Mouse (Mus musculus) erythroblast, embryonic 14.5 days (primary cell): ENCODE measurements at regions not wholly inside any gene's neighbourhood (a gene's known extent, or its start where the extent isn't known, plus 50 kb on each side); places are given as distances from the start of the nearest gene placed in this dataset.

Source experiments
- H3K27me3 ChIP-seq: 2 replicates; pipeline ENCODE4 v1.6.1; 2012; ENCODE audit warnings: inconsistent platforms; ENCODE audit not compliant: control insufficient read depth
- H3K36me3 ChIP-seq: 2 replicates; pipeline ENCODE4 v1.6.1; 2012; ENCODE audit warnings: mild to moderate bottlenecking, inconsistent platforms; ENCODE audit not compliant: control insufficient read depth
- H3K4me1 ChIP-seq: 2 replicates; pipeline ENCODE4 v1.6.1; 2012; ENCODE audit warnings: inconsistent platforms; ENCODE audit not compliant: control insufficient read depth
- H3K4me3 ChIP-seq: replicated peaks from 2 replicates; pipeline ENCODE3; 2012; ENCODE audit warnings: moderate library complexity, mild to moderate bottlenecking, inconsistent platforms
- H3K9me3 ChIP-seq: 2 replicates; pipeline ENCODE4 v1.6.1; 2012; ENCODE audit warnings: low read length, inconsistent platforms, mixed read lengths; ENCODE audit not compliant: control insufficient read depth
- GATA1 ChIP-seq: IDR thresholded peaks from 2 replicates; pipeline ENCODE4 v1.6.1; 2012; ENCODE audit warnings: low read length, inconsistent platforms, mixed read lengths
- TAL1 ChIP-seq: IDR thresholded peaks from 3 replicates; pipeline ENCODE4 v1.6.1; 2012; ENCODE audit warnings: low read length, inconsistent platforms, mixed read lengths

- TF ChIP-seq GATA1 (no peak), TAL1 (no peak)
- peaks cover 73% of the 10 kb centered on the region for H3K27me3 ChIP-seq
- no peak overlapping the region for H3K4me3 ChIP-seq
- no peaks in the 10 kb centered on the region for H3K4me1 ChIP-seq
- no peaks in the 10 kb centered on the region for H3K36me3 ChIP-seq
- H3K9me3 ChIP-seq, result no peaks in the 10 kb centered on the region
Measured at GRCm38 (mm10) chr9:122572060-122572835, 174.9 kb upstream of the Topaz1 start.

GRCm38 (mm10) chr9:122572836-122573267 lies 174.3 kb upstream of the Topaz1 start:
- TF ChIP-seq TAL1 (no peak), GATA1 (no peak)
- no peak overlapping the region for H3K4me3 ChIP-seq
- H3K27me3 ChIP-seq, result peaks cover 67% of the 10 kb centered on the region
- H3K9me3 ChIP-seq, result no peaks in the 10 kb centered on the region
- H3K36me3 ChIP-seq, result no peaks in the 10 kb centered on the region
- no peaks in the 10 kb centered on the region for H3K4me1 ChIP-seq

GRCm38 (mm10) chr9:122585228-122585627 lies 161.9 kb upstream of the Topaz1 start:
- no peak for TF ChIP-seq TAL1
- no peak for TF ChIP-seq GATA1
- H3K9me3 ChIP-seq, result no peaks in the 10 kb centered on the region
- no peak overlapping the region for H3K4me3 ChIP-seq
- H3K4me1 ChIP-seq, result no peaks in the 10 kb centered on the region
- H3K36me3 ChIP-seq, result no peaks in the 10 kb centered on the region
- no peaks in the 10 kb centered on the region for H3K27me3 ChIP-seq

GRCm38 (mm10) chr9:122586421-122586820 lies 160.7 kb upstream of the Topaz1 start:
- H3K27me3 ChIP-seq, result no peaks in the 10 kb centered on the region
- no peaks in the 10 kb centered on the region for H3K36me3 ChIP-seq
- H3K4me3 ChIP-seq, result no peak overlapping the region
- no peaks in the 10 kb centered on the region for H3K9me3 ChIP-seq
- TF ChIP-seq TAL1 (no peak), GATA1 (no peak)
- no peaks in the 10 kb centered on the region for H3K4me1 ChIP-seq

- TF ChIP-seq TAL1, result no peak
- no peak for TF ChIP-seq GATA1
- H3K4me1 ChIP-seq, result no peaks in the 10 kb centered on the region
- no peaks in the 10 kb centered on the region for H3K36me3 ChIP-seq
- no peaks in the 10 kb centered on the region for H3K27me3 ChIP-seq
- H3K4me3 ChIP-seq, result no peak overlapping the region
- H3K9me3 ChIP-seq, result no peaks in the 10 kb centered on the region
Measured at GRCm38 (mm10) chr9:122586986-122587385, 160.2 kb upstream of the Topaz1 start.

GRCm38 (mm10) chr9:122588246-122588645 lies 158.9 kb upstream of the Topaz1 start:
- Histone ChIP-seq H3K36me3 (no peaks in the 10 kb centered on the region), H3K27me3 (no peaks in the 10 kb centered on the region; the same call in 1 of the 2 replicates), H3K4me1 (no peaks in the 10 kb centered on the region), H3K4me3 (no peak overlapping the region), H3K9me3 (no peaks in the 10 kb centered on the region)
- no peak for TF ChIP-seq GATA1
- no peak for TF ChIP-seq TAL1

GRCm38 (mm10) chr9:122592820-122593615 lies 154.1 kb upstream of the Topaz1 start:
- Histone ChIP-seq H3K4me1 (no peaks in the 10 kb centered on the region), H3K9me3 (no peaks in the 10 kb centered on the region), H3K4me3 (no peak overlapping the region), H3K36me3 (no peaks in the 10 kb centered on the region), H3K27me3 (peaks cover 14% of the 10 kb centered on the region)
- TF ChIP-seq GATA1 (no peak), TAL1 (no peak)

- TF ChIP-seq GATA1, result no peak
- no peak for TF ChIP-seq TAL1
- Histone ChIP-seq H3K27me3 (peaks cover 14% of the 10 kb centered on the region), H3K4me3 (no peak overlapping the region), H3K36me3 (no peaks in the 10 kb centered on the region), H3K9me3 (no peaks in the 10 kb centered on the region), H3K4me1 (no peaks in the 10 kb centered on the region)
Measured at GRCm38 (mm10) chr9:122595120-122595943, 151.8 kb upstream of the Topaz1 start.

GRCm38 (mm10) chr9:122603106-122603505 lies 144.0 kb upstream of the Topaz1 start:
- TF ChIP-seq GATA1, result no peak
- no peak for TF ChIP-seq TAL1
- Histone ChIP-seq H3K4me1 (no peaks in the 10 kb centered on the region), H3K4me3 (no peak overlapping the region), H3K27me3 (no peaks in the 10 kb centered on the region), H3K36me3 (no peaks in the 10 kb centered on the region), H3K9me3 (no peaks in the 10 kb centered on the region)
